Comparison of ENCODE assay signal across 12 mouse cellular contexts in genomic region chr1:152702920-152703319, GRCm38 (mm10). TPM values are rescaled to one million over a fixed set of nuclear protein-coding genes. Genes with fewer than 3 reads are reported as not detected.
DNase-seq lines count a peak whose midpoint lies in the region; ATAC-seq and TF ChIP-seq lines count a peak whose summit lies in the region.
"Had no signal": no experiment of that assay in that cellular context is flagged by ENCODE, and none has a peak within 500 bp of the region (broad histone marks: within the 10 kb centered on the region; RNA-seq: fewer than 3 reads in every experiment).

No protein-coding gene starts in this region.

- DNase-seq in lung, postnatal 36 days = no peak
- peak; percentile 57 to 59 for DNase-seq in heart, adult 18-20 months
- peak; percentile 80 for DNase-seq in heart, postnatal 0 days (ENCODE audit: low spot score)
- DNase-seq in thymus, postnatal 10 days (ENCODE audit: low spot score in 2 of 2) = no peak
- no peak for DNase-seq in cerebellum, postnatal 14 days
- DNase-seq: adrenal gland, postnatal 14 days; cerebellum, adult 9-10 months had no signal

- H3K4me2 ChIP-seq in lung, embryonic 15.5 days = no peak overlapping the region
- H3K4me2 ChIP-seq in heart, postnatal 0 days (ENCODE audit: low read depth, low read length) = peak overlapping the region; percentile 5
- no peak overlapping the region for H3K4me2 ChIP-seq in neural tube, embryonic 15.5 days
- H3K4me2 ChIP-seq: limb, embryonic 12.5 days had no signal

- WGBS in lung, embryonic 15.5 days = 40% methylated on average over 6 of the region's 6 CpGs
- 21% methylated on average over 6 of the region's 6 CpGs for WGBS in heart, postnatal 0 days
- WGBS in neural tube, embryonic 15.5 days = 26% methylated on average over 6 of the region's 6 CpGs

- H3K4me1 ChIP-seq in lung, embryonic 15.5 days = peaks cover 19% of the 10 kb centered on the region
- H3K4me1 ChIP-seq in heart, postnatal 0 days (ENCODE audit: control insufficient read depth, insufficient read depth) = peaks cover 10% of the 10 kb centered on the region; the same call in 1 of the 2 replicates
- peaks cover 14% of the 10 kb centered on the region for H3K4me1 ChIP-seq in neural tube, embryonic 15.5 days

- no peaks in the 10 kb centered on the region for H3K27me3 ChIP-seq in lung, embryonic 15.5 days
- no peaks in the 10 kb centered on the region for H3K27me3 ChIP-seq in heart, postnatal 0 days (ENCODE audit: control insufficient read depth, insufficient read depth, low read length)
- no peaks in the 10 kb centered on the region for H3K27me3 ChIP-seq in neural tube, embryonic 15.5 days (replicated peaks)
- H3K27me3 ChIP-seq: limb, embryonic 12.5 days had no signal

- no peak overlapping the region for H3K9ac ChIP-seq in lung, embryonic 15.5 days
- no peak overlapping the region for H3K9ac ChIP-seq in heart, postnatal 0 days (replicated peaks; ENCODE audit: low read depth, low read length)
- H3K9ac ChIP-seq in neural tube, embryonic 15.5 days (replicated peaks) = no peak overlapping the region
- H3K9ac ChIP-seq: limb, embryonic 12.5 days had no signal

- H3K27ac ChIP-seq in lung, embryonic 15.5 days = no peak overlapping the region
- peak overlapping the region; percentile 61 for H3K27ac ChIP-seq in heart, postnatal 0 days (ENCODE audit: low read depth)
- no peak overlapping the region for H3K27ac ChIP-seq in neural tube, embryonic 15.5 days (replicated peaks)
- H3K27ac ChIP-seq: limb, embryonic 12.5 days had no signal

- H3K9me3 ChIP-seq in lung, embryonic 15.5 days = no peaks in the 10 kb centered on the region
- H3K9me3 ChIP-seq in heart, postnatal 0 days (replicated peaks; ENCODE audit: control insufficient read depth, low read length) = no peaks in the 10 kb centered on the region
- H3K9me3 ChIP-seq in neural tube, embryonic 15.5 days (replicated peaks) = no peaks in the 10 kb centered on the region
- H3K9me3 ChIP-seq: G1E; limb, embryonic 12.5 days had no signal

- no peak overlapping the region for H3K4me3 ChIP-seq in lung, embryonic 15.5 days
- no peak overlapping the region for H3K4me3 ChIP-seq in heart, postnatal 0 days (ENCODE audit: low read depth, low read length)
- H3K4me3 ChIP-seq in neural tube, embryonic 15.5 days (replicated peaks) = no peak overlapping the region
- H3K4me3 ChIP-seq: erythroblast, embryonic 14.5 days; limb, embryonic 12.5 days had no signal

- 0 out of 2 replicates have a peak, but pooled peaks have one; percentile 19 for ATAC-seq in lung, embryonic 15.5 days (ENCODE audit: borderline replicate concordance, extremely low read depth, low FRiP score, low TSS enrichment)
- peak; percentile 87 for ATAC-seq in heart, postnatal 0 days (ENCODE audit: insufficient read depth, low read depth)
- peak; percentile 53; the same call in 1 of the 2 replicates for ATAC-seq in neural tube, embryonic 15.5 days (ENCODE audit: low FRiP score)

- TF ChIP-seq CTCF in heart, postnatal 0 days (IDR thresholded peaks at IDR 0.05; ENCODE audit: low read depth) = 0 out of 2 replicates have a peak, but pooled peaks have one; percentile 19

- H3K36me3 ChIP-seq in lung, embryonic 15.5 days = no peaks in the 10 kb centered on the region
- H3K36me3 ChIP-seq in heart, postnatal 0 days (replicated peaks; ENCODE audit: control insufficient read depth, insufficient read depth, low read length) = no peaks in the 10 kb centered on the region
- no peaks in the 10 kb centered on the region for H3K36me3 ChIP-seq in neural tube, embryonic 15.5 days
- H3K36me3 ChIP-seq: G1E; limb, embryonic 12.5 days had no signal

- TF ChIP-seq EP300 in heart, postnatal 0 days (IDR thresholded peaks at IDR 0.05; ENCODE audit: low read depth) = no peak

RNA-seq across cellular contexts. Expression of gene Apobec4, which starts 47.4 kb away (rescaled TPM):
- polyA plus RNA-seq in lung, embryonic 15.5 days (2015; fragmentation: Nextera tagmentation; extraction: Ambion mirVana) = 0.12 TPM in 1 of 2 replicates, not detected in the other
- total RNA-seq in heart, adult 18-20 months (2021) = not detected
- total RNA-seq in heart, postnatal 0 days (2014; rRNA removed; ENCODE audit: low replicate concordance) = not detected in 2 replicates
- not detected in 2 replicates for polyA plus RNA-seq in heart, postnatal 0 days (2015; fragmentation: Nextera tagmentation; extraction: Ambion mirVana)
- polyA plus RNA-seq in neural tube, embryonic 15.5 days (2015; fragmentation: Nextera tagmentation; extraction: Ambion mirVana) = 0.09 TPM in 1 of 2 replicates, not detected in the other
- total RNA-seq: adrenal gland, postnatal 14 days had no signal
- polyA plus RNA-seq: erythroblast, embryonic 14.5 days; G1E; limb, embryonic 12.5 days had no signal

Comparison
In these comparisons a context has a peak if more than half of its experiments do, and no peak if none do; other contexts are left out.
1. ATAC-seq: peak in every context shown above with its lines; median percentile 87 in heart, postnatal 0 days; 53 in neural tube, embryonic 15.5 days; 19 in lung, embryonic 15.5 days.
2. DNase-seq: peak in heart, adult 18-20 months (2 of 2) and heart, postnatal 0 days (single experiment); none in lung, postnatal 36 days (single experiment), thymus, postnatal 10 days (0 of 2) and cerebellum, postnatal 14 days (0 of 2).